Mouse (Mus musculus) ES-CJ7 (cell line): ENCODE data around the gene Olfr1079.
"Not testable (repeated sequence)": the region's sequence is repeated elsewhere in the genome, so short reads cannot be mapped to it uniquely, and the experiment has no call there.

Source experiments
- DNase-seq: peaks from one replicate; pipeline ENCODE4 v3.0.0; 2011; ENCODE audit warnings: low read depth, low spot score

Gene Olfr1079

DNA sequence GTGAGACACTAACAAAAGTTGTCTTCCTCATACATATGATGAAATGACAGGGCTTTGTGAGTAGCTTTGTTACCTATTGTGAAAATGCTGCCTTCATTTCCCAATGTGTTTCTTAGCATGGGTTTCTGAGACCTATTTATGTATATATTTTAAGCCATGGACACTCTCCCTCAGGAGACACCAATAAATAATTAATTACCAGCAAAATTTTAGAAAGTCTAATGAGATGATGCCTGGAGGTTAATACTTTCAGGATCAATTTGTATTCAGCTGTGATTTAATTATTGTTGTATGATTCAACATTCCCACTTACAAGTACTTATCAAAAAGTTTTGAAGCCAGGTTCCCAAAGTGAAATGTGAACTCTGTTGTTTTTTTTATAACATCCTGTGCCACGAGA is at the start of gene Olfr1079:
Gene Olfr1079 (minus strand): TSS at position 101 of the 400 bp plus-strand sequence.
- DNase-seq = no peak

DNA sequence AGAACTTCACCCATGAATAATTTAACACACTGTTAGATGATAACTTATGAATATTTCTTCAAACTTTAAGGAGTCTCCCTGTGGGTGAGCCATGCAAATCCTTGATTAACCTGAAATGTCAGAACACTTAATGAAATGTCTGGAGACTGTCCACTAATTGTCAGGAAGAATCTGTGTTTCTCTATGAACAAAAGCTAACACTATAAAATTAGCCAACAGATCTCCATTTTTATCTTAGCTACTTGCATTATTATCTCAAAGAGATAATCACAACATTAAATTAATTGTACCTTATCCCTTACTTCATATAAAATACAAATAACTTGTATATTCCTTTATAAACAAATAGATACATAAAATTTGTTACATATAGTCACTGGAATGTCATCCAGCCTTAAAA is 15.9 kb upstream of the Olfr1079 start, which contains the start of gene Olfr1080:
Gene Olfr1080 (minus strand): TSS at position 101 of the 400 bp plus-strand sequence.
- DNase-seq = not testable (repeated sequence)

DNA sequence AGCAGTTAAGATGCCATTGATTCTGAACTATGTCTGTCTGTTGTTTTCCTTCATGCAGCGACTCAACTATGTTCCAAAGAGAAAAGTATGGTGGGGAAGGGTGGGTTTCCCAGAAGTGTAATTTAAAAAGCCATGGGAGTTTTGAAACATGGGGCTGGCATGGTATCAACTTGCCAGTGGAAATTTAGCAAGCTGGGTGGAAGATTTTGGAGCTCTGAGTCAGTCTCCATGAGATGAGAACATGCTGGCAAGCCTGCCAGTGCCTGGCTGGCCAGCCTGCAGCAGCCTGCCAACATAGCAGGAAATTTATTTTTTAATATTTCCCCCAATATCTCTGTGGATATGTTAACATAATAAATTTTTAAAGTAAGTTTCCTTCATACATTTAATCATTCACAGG is 11.3 kb downstream of the Olfr1079 start:
- no peak for DNase-seq

DNA sequence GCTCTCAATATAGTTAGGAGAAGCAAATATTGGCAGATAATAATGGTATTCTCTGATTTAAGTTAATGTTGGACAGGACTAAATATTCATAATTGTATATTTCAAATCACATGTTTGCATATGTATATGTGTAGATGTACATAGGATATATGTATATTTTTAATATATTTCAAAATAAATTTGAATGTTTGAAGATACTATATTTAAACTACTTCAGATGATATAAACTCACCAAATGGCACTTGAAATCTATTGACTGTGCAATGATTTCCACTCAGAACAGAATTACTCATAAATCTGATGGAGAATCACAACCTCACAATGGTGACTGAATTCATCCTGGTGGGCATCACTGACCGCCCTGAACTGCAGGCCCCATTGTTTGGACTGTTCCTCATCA is 34.1 kb downstream of the Olfr1079 start, which contains the start of gene Olfr1076:
Gene Olfr1076 (plus strand): TSS at position 301 of the 400 bp plus-strand sequence.
- DNase-seq = no peak

DNA sequence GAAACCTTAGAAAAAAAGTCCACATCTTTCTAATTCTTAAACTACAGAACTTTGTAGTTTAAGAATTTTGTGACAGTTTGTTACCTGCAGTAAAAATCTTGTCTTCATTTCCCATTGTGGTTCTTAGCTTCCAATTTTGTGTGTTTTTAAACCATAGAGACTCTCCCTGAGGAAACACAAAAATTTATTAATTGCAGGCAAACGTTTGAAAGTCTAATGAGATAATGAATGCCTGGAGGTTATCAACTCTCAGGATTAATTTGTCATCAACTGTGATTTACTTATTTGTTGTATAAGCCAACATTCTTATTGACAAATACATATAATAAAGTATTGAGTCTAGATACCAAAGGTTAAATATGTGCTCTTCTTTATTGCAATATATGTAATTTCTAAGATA is 55.0 kb downstream of the Olfr1079 start, which contains the start of gene Olfr228:
Gene Olfr228 (minus strand): TSS at position 101 of the 400 bp plus-strand sequence.
- no peak for DNase-seq
